Mouse (Mus musculus) kidney, embryonic 14.5 days (tissue): ENCODE measurements around the gene Sptbn1. TPM values are rescaled to one million over a fixed set of nuclear protein-coding genes. Genes with fewer than 3 reads are reported as not detected.

Experiments
- ATAC-seq: fragments of 200-750 bp; cut with Nextera tagmentation; 2 replicates; pipeline ENCODE4 v1.8.0; 2017; ENCODE audit warnings: moderate number of reproducible peaks, mild to moderate bottlenecking, moderate TSS enrichment, moderate library complexity; ENCODE audit not compliant: low FRiP score, low TSS enrichment
- H3K27ac ChIP-seq: fragments of 300-500 bp; sonication (generic); 2 replicates; pipeline ENCODE4 v1.5.1; 2014; ENCODE audit warnings: low read depth, mild to moderate bottlenecking, low read length, moderate library complexity, mixed read lengths
- H3K27me3 ChIP-seq: fragments of 300-500 bp; sonication (generic); 2 replicates; pipeline ENCODE4 v1.6.1; 2014; ENCODE audit warnings: mild to moderate bottlenecking, low read length; ENCODE audit not compliant: control insufficient read depth, insufficient read depth
- H3K36me3 ChIP-seq: fragments of 300-500 bp; sonication (generic); 2 replicates; pipeline ENCODE4 v1.6.1; 2014; ENCODE audit warnings: low read length, mixed read lengths; ENCODE audit not compliant: control insufficient read depth, insufficient read depth
- H3K4me1 ChIP-seq: fragments of 300-500 bp; sonication (generic); 2 replicates; pipeline ENCODE4 v1.6.1; 2014; ENCODE audit warnings: low read length, mixed read lengths; ENCODE audit not compliant: control insufficient read depth, insufficient read depth
- H3K4me2 ChIP-seq: fragments of 300-500 bp; sonication (generic); replicated peaks from 2 replicates; pipeline ENCODE4 v1.6.1; 2014; ENCODE audit warnings: low read depth, mild to moderate bottlenecking, low read length
- H3K4me3 ChIP-seq: fragments of 300-500 bp; sonication (generic); 2 replicates; pipeline ENCODE4 v1.5.1; 2014; ENCODE audit warnings: mild to moderate bottlenecking, low read length
- H3K9ac ChIP-seq: fragments of 300-500 bp; sonication (generic); 2 replicates; pipeline ENCODE4 v1.6.1; 2014; ENCODE audit warnings: low read depth, mild to moderate bottlenecking, low read length, moderate library complexity
- H3K9me3 ChIP-seq: fragments of 300-500 bp; sonication (generic); 2 replicates; pipeline ENCODE4 v1.6.1; 2016; ENCODE audit warnings: low read length; ENCODE audit not compliant: control insufficient read depth
- WGBS: fragments of 180-500 bp; shearing (Covaris S2); extraction: QIAGEN DNeasy Blood & Tissue Kit; methylation state at CpG from one replicate; pipeline ENCODE4 v1.1.7; 2014; 5-methylcytosine and 5-hydroxymethylcytosine counted together
- polyA plus RNA-seq: library from polyadenylated mRNA; unstranded; fragments of >200 nt; fragmentation: Nextera tagmentation; extraction: Ambion mirVana; gene quantifications from 2 replicates; pipeline ENCODE4 v1.2.1, GENCODE M21; 2014

The Sptbn1 gene
- polyA plus RNA-seq, 1 experiment from 2014 or later: 129 TPM

- Histone ChIP-seq H3K9ac (no peak overlapping the region), H3K4me2 (no peak overlapping the region), H3K27me3 (no peaks in the 10 kb centered on the region), H3K27ac (no peak overlapping the region), H3K36me3 (no peaks in the 10 kb centered on the region), H3K4me1 (0 out of 2 replicates have a peak, but pooled peaks cover 4% of the 10 kb centered on the region), H3K4me3 (no peak overlapping the region), H3K9me3 (no peaks in the 10 kb centered on the region)
- no peak for ATAC-seq
- 74% methylated on average over 5 of the region's 5 CpGs for WGBS
Measured at GRCm38 (mm10) chr11:30279278-30279677, 11.3 kb upstream of the Sptbn1 start.

GRCm38 (mm10) chr11:30275436-30276031 is 7.6 kb upstream of the Sptbn1 start:
- 30% methylated on average over 3 of the region's 3 CpGs for whole genome bisulfite sequencing
- Histone ChIP-seq H3K27me3 (no peaks in the 10 kb centered on the region), H3K27ac (no peak overlapping the region), H3K9me3 (no peaks in the 10 kb centered on the region), H3K36me3 (no peaks in the 10 kb centered on the region), H3K4me2 (no peak overlapping the region), H3K4me3 (no peak overlapping the region), H3K4me1 (no peaks in the 10 kb centered on the region), H3K9ac (no peak overlapping the region)
- ATAC-seq: no peak

DNA sequence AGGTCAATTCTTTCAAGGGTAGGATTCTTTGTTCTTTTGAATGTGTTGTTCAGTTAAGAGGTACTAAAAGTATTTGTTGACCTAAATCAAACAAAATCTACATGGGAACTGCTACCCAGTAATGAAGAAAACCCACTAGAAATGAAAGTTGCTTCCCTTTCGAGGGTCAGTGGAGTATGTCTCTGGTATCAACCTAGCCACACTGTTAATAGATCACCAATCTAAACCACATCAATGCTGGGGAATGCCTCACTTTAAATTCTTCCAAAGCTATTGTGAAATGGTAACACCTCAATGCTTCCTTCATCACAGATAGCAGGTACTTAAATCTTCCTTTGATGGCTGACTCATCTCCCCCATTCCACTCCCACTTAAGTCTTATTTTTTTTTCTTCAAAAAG is 1.5 kb upstream of the Sptbn1 start:
- no peak overlapping the region for H3K4me2 ChIP-seq
- no peaks in the 10 kb centered on the region for H3K27me3 ChIP-seq
- 53% methylated on average over 1 of the region's 1 CpGs for WGBS
- H3K9ac ChIP-seq: no peak overlapping the region
- no peaks in the 10 kb centered on the region for H3K36me3 ChIP-seq
- no peak overlapping the region for H3K4me3 ChIP-seq
- peaks cover 10% of the 10 kb centered on the region; the same call in 1 of the 2 replicates for H3K4me1 ChIP-seq
- no peak for ATAC-seq
- no peaks in the 10 kb centered on the region for H3K9me3 ChIP-seq
- H3K27ac ChIP-seq: no peak overlapping the region

DNA sequence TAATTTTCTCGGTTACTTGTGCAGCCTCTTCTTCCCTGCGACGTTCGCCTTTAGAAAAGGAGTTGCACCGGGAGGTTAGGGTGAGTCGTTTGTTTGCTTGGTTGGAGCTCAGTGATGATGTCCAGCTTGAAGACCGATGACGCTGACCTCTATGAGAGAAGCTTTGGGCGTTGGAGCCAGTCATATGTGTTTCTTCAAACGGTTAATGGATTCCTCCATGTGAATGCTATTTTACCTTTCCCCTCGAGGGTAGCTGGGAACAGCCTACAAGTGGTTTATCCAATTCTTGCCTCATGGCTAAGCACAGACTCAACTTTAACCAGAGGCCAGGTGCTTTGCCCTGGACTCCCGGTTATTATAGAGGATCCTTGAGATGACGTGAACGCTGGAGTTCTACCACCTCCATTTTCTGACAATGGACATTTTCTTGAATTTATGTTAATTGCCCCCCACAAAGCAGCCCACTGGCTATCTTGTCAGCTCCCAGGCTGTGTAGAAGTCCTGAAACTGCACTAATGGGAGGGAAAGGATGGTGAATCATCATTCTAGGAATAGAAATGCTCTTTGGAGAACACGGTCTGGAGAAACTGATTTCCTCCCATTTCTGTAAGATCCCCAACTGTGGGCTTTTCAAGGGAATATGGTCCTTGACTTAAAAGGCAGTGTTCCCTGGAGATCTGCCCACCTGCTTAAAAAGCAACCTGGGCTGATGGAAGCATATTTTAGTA is 837 bp upstream of the Sptbn1 start:
- H3K27ac ChIP-seq: peak overlapping the region; percentile 61; the same call in 1 of the 2 replicates
- H3K36me3 ChIP-seq: no peaks in the 10 kb centered on the region
- peak overlapping the region; percentile 87 for H3K4me2 ChIP-seq
- H3K9me3 ChIP-seq: no peaks in the 10 kb centered on the region
- peak overlapping the region; percentile 93 for H3K4me3 ChIP-seq
- H3K9ac ChIP-seq: peak overlapping the region; percentile 92
- peak; percentile 17; the same call in 1 of the 2 replicates for ATAC-seq
- 3% methylated on average over 15 of the region's 15 CpGs for WGBS
- H3K4me1 ChIP-seq: peaks cover 10% of the 10 kb centered on the region; the same call in 1 of the 2 replicates
- no peaks in the 10 kb centered on the region for H3K27me3 ChIP-seq

DNA sequence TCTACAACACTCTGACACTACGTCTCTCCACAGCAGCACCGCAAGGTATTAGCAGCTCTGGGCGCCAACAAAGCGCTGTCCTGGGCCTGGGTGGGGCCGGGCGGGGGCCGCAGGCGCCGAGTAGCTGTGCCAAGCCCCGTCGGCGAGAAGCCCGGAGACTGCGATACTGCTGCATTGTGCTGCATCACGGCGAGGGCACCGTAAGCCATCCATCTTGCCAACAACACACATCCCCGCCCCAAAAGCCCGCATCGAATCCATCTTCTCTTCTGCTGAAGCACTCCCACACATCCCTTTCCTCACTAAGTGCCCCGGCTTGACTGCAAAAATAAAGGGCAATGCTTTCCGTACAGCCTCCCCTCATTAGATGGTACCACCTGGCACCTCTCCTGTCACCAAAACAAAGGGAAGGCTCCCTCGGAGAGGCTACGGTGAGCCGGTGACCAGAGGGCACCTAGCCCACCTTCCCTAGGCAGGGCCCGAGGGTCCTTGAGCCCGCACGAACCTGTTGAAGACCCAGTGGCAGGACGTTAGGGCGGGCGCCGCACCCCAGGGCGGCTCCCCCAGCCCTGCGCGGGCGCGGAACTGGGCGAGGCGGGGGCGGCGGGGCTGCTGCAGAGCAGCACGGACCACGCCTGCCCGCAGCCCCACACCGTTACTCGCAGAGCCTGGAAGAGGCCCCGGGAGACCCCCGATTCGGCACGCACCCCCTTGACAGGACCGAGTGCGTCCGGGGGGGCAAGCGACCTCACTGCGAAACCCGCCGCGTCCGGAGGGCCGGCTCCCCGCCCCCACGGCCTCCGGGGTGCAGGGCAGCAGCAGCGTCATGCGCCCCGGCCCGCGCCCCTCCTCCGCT is 711 bp downstream of the Sptbn1 start:
- Histone ChIP-seq H3K36me3 (no peaks in the 10 kb centered on the region), H3K9ac (peak overlapping the region; percentile 92), H3K9me3 (no peaks in the 10 kb centered on the region), H3K27me3 (no peaks in the 10 kb centered on the region), H3K4me2 (peak overlapping the region; percentile 87), H3K4me3 (peak overlapping the region; percentile 93), H3K4me1 (peaks cover 10% of the 10 kb centered on the region; the same call in 1 of the 2 replicates), H3K27ac (peak overlapping the region; percentile 91)
- under 1% methylated on average over 65 of the region's 69 CpGs for WGBS
- peak; percentile 79 for ATAC-seq

DNA sequence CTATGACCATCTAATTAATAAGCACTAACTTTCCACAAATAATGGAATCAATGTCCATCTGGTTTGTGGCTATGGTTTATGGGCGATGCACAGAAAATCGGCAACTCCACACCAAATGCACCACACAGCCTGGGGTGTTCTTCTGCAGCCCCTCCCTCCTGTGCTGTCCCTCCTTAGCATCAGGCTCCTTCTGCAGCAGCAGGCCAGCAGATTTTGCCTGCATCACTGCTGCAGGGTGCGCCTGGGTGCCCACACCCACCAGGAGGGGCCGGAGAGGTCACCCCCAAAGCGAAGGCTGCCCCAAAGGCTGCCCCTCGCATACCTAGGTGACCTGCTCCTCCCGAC is 1.3 kb downstream of the Sptbn1 start:
- Histone ChIP-seq H3K27me3 (no peaks in the 10 kb centered on the region), H3K4me2 (peak overlapping the region; percentile 87), H3K9me3 (no peaks in the 10 kb centered on the region), H3K4me1 (peaks cover 10% of the 10 kb centered on the region; the same call in 1 of the 2 replicates), H3K27ac (peak overlapping the region; percentile 91; the same call in 1 of the 2 replicates), H3K4me3 (peak overlapping the region; percentile 93), H3K36me3 (no peaks in the 10 kb centered on the region), H3K9ac (peak overlapping the region; percentile 92)
- peak; percentile 1; the same call in 1 of the 2 replicates for ATAC-seq
- WGBS: 6% methylated on average over 7 of the region's 7 CpGs

DNA sequence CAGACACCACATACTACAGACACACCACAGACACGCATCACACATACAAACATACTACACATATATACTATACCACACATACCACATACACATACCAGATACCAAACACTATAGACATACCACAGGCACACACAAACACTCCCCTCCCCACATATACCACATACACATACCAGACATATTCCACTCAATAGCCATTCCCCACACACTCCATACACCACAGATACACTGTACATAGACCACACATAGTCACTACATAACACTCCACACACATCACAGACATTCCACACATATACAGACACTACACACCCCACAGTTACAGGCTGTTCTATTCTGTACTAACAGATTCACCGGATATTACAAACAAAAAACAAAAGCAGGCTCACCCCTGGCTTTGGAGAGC is 2.3 kb downstream of the Sptbn1 start:
- H3K4me3 ChIP-seq: peak overlapping the region; percentile 28; the same call in 1 of the 2 replicates
- no peak overlapping the region; the same call in 1 of the 2 replicates for H3K9ac ChIP-seq

DNA sequence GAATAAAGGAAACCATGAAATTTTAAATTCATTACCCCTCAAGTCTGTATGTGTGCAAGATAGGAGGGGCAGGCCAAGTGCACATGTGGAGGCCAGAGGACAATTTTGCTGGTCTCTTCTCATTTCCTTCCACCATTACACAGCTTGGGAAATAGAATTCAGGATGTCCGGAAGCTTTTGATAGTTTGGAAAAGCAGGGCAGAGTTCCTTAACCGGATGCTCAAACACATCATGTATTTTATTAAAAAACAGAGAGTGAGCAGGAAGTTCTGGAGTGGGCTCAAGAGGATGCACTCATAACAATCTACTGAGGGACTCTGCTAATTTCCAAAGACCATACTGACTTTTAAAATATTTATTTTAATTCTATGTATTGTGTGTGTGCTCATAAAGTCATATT is 4.3 kb downstream of the Sptbn1 start:
- H3K4me2 ChIP-seq: no peak overlapping the region
- H3K27ac ChIP-seq: no peak overlapping the region
- H3K27me3 ChIP-seq: no peaks in the 10 kb centered on the region
- no peak overlapping the region for H3K4me3 ChIP-seq
- WGBS: 69% methylated on average over 2 of the region's 2 CpGs
- ATAC-seq: no peak
- peaks cover 10% of the 10 kb centered on the region; the same call in 1 of the 2 replicates for H3K4me1 ChIP-seq
- no peak overlapping the region for H3K9ac ChIP-seq
- H3K36me3 ChIP-seq: no peaks in the 10 kb centered on the region
- no peaks in the 10 kb centered on the region for H3K9me3 ChIP-seq

More for the DNA sequence above, 2.3 kb downstream of the Sptbn1 start:
- ATAC-seq: no peak
- Histone ChIP-seq H3K4me1 (peaks cover 10% of the 10 kb centered on the region; the same call in 1 of the 2 replicates), H3K27me3 (no peaks in the 10 kb centered on the region), H3K36me3 (no peaks in the 10 kb centered on the region), H3K9me3 (no peaks in the 10 kb centered on the region), H3K27ac (no peak overlapping the region), H3K4me2 (peak overlapping the region; percentile 87)
- 79% methylated on average over 2 of the region's 2 CpGs for WGBS
